Mouse (Mus musculus) midbrain, embryonic 10.5 days (tissue): ENCODE measurements around the gene Gpbp1l1. TPM values are rescaled to one million over a fixed set of nuclear protein-coding genes. Genes with fewer than 3 reads are reported as not detected.
A peak's percentile ranks its signal among the peaks of the same experiment; 100 is the strongest.

Source experiments
- DNase-seq: peaks from one replicate; pipeline ENCODE4 v3.0.0-alpha.2; 2017; ENCODE audit warnings: low spot score
- H3K27ac ChIP-seq: fragments of 300-500 bp; sonication (generic); replicated peaks from 2 replicates; pipeline ENCODE4 v1.5.1; 2016; ENCODE audit warnings: mild to moderate bottlenecking
- H3K27me3 ChIP-seq: fragments of 300-500 bp; sonication (generic); 2 replicates; pipeline ENCODE4 v1.6.1; 2016; ENCODE audit warnings: low read depth, mild to moderate bottlenecking; ENCODE audit not compliant: poor library complexity, severe bottlenecking
- H3K36me3 ChIP-seq: fragments of 300-500 bp; sonication (generic); 2 replicates; pipeline ENCODE4 v1.6.1; 2016; ENCODE audit warnings: mild to moderate bottlenecking, moderate library complexity
- H3K4me1 ChIP-seq: fragments of 300-500 bp; sonication (generic); 2 replicates; pipeline ENCODE4 v1.6.1; 2016
- H3K4me3 ChIP-seq: fragments of 300-500 bp; sonication (generic); 2 replicates; pipeline ENCODE4 v1.5.1; 2016; ENCODE audit warnings: mild to moderate bottlenecking, moderate library complexity
- H3K9me3 ChIP-seq: fragments of 300-500 bp; sonication (generic); replicated peaks from 2 replicates; pipeline ENCODE4 v1.6.1; 2016; ENCODE audit warnings: mild to moderate bottlenecking
- WGBS: fragments of 180-500 bp; shearing (Covaris S2); methylation state at CpG from one replicate; pipeline ENCODE4 v1.1.7; 2016; 5-methylcytosine and 5-hydroxymethylcytosine counted together
- polyA plus RNA-seq: library from polyadenylated mRNA; unstranded; fragments of >200 nt; fragmentation: Nextera tagmentation; extraction: Ambion mirVana; gene quantifications from 2 replicates; pipeline ENCODE4 v1.2.1, GENCODE M21; 2016

The Gpbp1l1 gene
- polyA plus RNA-seq, 1 experiment from 2014 or later = 26.8 TPM

DNA sequence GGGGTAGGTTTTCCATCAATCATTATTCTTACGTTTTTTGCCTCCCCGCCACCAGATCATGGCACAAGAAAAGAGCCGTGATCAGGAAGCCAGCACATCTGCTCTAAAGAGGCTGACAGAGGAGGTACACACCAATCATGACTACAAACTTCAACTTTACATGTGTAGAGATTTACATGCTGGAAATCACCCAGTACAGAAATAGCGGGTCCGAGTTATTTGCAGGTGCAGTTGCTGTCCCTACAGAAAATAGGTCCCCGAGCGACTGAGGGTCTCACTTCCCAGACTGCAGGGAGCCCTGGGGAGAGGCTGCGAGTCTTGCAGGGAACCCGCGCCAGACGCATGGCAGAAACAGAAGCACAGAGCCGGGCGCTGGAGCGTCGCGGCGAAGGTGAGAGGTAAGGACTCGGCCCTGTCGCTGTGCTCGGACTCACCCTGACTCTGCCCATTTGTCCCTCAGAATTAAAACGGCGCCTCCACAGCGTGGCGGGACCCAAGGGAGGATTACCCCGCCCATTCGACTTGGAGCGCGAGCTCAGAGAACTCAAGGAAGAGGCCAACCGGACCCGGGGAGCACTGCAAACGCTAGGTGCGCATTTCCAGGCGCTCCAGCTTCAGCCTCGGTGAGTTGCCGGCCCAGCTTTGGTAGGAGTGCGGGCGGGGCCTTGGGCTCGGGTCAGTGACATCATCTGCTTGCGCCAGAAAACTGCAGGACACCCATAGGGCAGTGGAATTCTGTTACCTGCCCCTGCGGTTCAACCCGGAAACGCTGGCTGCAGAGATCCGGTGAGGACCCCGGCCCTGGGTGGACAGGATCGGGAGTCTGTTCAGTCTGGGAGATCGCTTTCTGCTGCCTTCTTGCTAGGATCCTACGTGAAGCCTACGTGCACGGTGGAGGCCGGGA, 39.8 kb downstream of the Gpbp1l1 start:
- peak overlapping the region; percentile 73 for H3K27ac ChIP-seq
- H3K36me3 ChIP-seq = peaks cover 59% of the 10 kb centered on the region
- WGBS = under 1% methylated on average over 50 of the region's 50 CpGs
- peak; percentile 90 for DNase-seq
- H3K9me3 ChIP-seq = no peaks in the 10 kb centered on the region
- peak overlapping the region; percentile 72 for H3K4me3 ChIP-seq
- peaks cover 31% of the 10 kb centered on the region for H3K4me1 ChIP-seq
- H3K27me3 ChIP-seq = no peaks in the 10 kb centered on the region

DNA sequence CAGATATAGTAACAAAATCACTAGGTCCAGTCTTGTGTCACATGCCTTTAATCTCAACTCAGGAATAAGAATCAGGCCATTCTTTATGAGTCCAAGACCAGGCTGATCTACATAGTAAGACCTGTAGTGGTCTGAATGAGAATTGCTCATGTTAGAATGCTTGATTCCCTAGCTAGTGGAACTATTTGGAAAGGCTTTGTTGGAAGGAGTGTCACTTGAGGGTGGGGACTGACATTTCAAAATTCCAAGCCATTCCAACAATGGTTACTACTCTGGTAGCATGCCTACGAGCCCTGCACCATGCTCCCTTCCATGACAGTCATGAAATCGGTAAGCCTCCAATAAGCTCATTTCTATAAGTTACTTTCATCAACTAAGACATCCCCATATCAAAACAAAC, 55.2 kb downstream of the Gpbp1l1 start:
- no peak overlapping the region for H3K4me3 ChIP-seq
- no peaks in the 10 kb centered on the region for H3K4me1 ChIP-seq
- H3K9me3 ChIP-seq = no peaks in the 10 kb centered on the region
- no peaks in the 10 kb centered on the region for H3K27me3 ChIP-seq
- DNase-seq = no peak
- WGBS = 92% methylated on average over 2 of the region's 2 CpGs
- H3K36me3 ChIP-seq = peaks cover 100% of the 10 kb centered on the region
- no peak overlapping the region for H3K27ac ChIP-seq

- no peaks in the 10 kb centered on the region for H3K4me1 ChIP-seq
- WGBS = 98% methylated on average over 2 of the region's 2 CpGs
- no peak overlapping the region for H3K27ac ChIP-seq
- H3K36me3 ChIP-seq = peaks cover 100% of the 10 kb centered on the region
- no peaks in the 10 kb centered on the region for H3K9me3 ChIP-seq
- no peaks in the 10 kb centered on the region for H3K27me3 ChIP-seq
- no peak overlapping the region for H3K4me3 ChIP-seq
- no peak for DNase-seq
Measured at GRCm38 (mm10) chr4:116615237-116615636, 57.8 kb downstream of the Gpbp1l1 start.

GRCm38 (mm10) chr4:116624831-116625230, 67.4 kb downstream of the Gpbp1l1 start:
- H3K27ac ChIP-seq = no peak overlapping the region
- WGBS = 91% methylated on average over 4 of the region's 4 CpGs
- DNase-seq = no peak
- no peaks in the 10 kb centered on the region for H3K9me3 ChIP-seq
- peak overlapping the region; percentile 100 for H3K4me3 ChIP-seq
- H3K4me1 ChIP-seq = peaks cover 21% of the 10 kb centered on the region
- H3K27me3 ChIP-seq = no peaks in the 10 kb centered on the region
- peaks cover 57% of the 10 kb centered on the region for H3K36me3 ChIP-seq

DNA sequence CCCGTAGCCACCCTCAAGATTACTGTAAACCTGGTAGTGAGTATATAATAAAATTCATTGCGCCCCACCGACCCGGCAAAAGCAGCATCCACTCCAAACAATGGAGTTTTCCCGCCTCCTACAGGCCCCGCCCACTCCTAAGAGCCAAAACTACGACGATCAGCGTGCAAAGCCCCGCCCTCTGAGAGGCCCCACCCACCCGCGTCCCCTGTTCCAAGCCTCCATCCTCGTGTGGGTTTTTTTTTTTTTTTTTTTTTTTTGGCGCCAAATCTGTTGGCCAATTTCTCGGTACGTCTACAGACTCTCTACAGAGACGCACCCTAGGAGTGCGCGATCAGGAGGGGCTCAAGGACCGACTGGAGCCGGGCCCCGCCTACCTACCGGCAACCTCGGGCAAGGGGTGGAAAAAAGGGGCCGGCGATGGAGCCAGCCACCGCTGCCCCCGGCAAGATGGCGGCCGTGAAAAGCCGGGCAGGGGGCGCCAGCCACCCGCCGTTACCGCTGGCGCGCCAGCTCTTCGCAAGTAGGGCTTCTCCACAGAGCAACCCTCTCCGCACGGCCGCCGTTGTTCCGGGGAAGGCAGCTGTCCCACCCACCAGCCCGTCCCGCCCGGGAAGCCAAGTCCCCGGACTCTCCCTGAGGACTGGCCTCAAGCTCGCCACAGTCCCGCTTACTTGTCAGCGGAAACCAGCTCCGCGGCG, 69.3 kb downstream of the Gpbp1l1 start:
- Histone ChIP-seq H3K36me3 (peaks cover 46% of the 10 kb centered on the region), H3K27me3 (no peaks in the 10 kb centered on the region), H3K9me3 (no peaks in the 10 kb centered on the region), H3K4me3 (peak overlapping the region; percentile 100), H3K27ac (peak overlapping the region; percentile 99), H3K4me1 (peaks cover 21% of the 10 kb centered on the region)
- DNase-seq = peak; percentile 93
- WGBS = under 1% methylated on average over 53 of the region's 53 CpGs

- under 1% methylated on average over 13 of the region's 13 CpGs for WGBS
- Histone ChIP-seq H3K27me3 (no peaks in the 10 kb centered on the region), H3K9me3 (no peaks in the 10 kb centered on the region), H3K4me1 (peaks cover 21% of the 10 kb centered on the region), H3K36me3 (peaks cover 46% of the 10 kb centered on the region), H3K27ac (peak overlapping the region; percentile 99), H3K4me3 (peak overlapping the region; percentile 100)
- DNase-seq = peak; percentile 94
Measured at GRCm38 (mm10) chr4:116627359-116627716, 69.9 kb downstream of the Gpbp1l1 start.

DNA sequence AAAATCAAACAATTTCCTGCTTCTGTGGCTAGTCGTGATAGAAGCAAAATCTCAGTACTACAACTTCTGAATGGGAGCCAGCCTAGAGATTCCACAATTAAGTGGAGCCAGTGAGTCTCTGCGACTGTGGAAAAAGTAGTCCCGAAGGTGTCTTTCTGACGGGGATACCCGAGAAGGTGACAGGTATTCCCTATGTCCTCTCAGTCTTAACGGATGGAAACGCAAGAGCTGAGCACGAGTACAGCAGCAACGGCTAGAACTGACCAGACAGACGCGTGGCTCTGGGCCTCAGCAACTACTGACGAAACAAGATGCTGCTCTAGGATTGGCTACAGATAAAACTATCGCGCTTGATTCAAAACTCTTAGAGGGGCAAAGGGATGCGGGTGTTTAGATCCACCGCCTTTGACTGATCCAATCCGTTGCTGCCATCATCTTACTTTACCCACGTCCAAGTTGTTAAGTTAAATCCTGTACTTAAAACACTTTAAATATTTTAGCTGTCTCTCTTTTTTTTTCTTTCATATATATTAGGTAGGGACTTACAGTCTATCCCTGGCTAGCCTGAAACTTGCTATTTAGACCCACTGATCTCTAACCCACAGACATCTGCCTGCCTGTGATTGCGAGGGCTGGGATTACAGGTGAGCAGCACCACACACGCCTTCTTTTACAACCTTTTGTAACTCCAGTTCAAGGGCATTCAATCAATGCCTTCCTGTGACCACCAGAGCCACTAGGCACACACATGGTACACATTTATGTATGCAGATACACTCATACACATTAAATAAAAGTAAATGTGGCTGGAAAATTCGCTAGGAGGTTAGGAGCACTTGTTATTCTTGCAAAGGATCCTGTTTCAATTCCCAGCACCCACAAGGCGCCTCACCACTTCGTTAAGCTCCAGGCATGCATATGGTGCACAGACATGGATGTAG, 70.5 kb downstream of the Gpbp1l1 start, which contains the start of gene Nasp:
TSS of gene Nasp (minus strand) at position 220 of the 941 bp plus-strand sequence.
- DNase-seq = peak; percentile 83
- peaks cover 45% of the 10 kb centered on the region for H3K36me3 ChIP-seq
- H3K27me3 ChIP-seq = no peaks in the 10 kb centered on the region
- H3K4me3 ChIP-seq = peak within 1 kb of the TSS; percentile 100
- 8% methylated on average over 23 of the region's 23 CpGs for WGBS
- peak within 1 kb of the TSS; percentile 99 for H3K27ac ChIP-seq
- peaks cover 21% of the 10 kb centered on the region for H3K4me1 ChIP-seq
- H3K9me3 ChIP-seq = no peaks in the 10 kb centered on the region

- H3K36me3 ChIP-seq = peaks cover 90% of the 10 kb centered on the region
- no peak overlapping the region for H3K27ac ChIP-seq
Measured at GRCm38 (mm10) chr4:116635197-116635596, 77.7 kb downstream of the Gpbp1l1 start.

DNA sequence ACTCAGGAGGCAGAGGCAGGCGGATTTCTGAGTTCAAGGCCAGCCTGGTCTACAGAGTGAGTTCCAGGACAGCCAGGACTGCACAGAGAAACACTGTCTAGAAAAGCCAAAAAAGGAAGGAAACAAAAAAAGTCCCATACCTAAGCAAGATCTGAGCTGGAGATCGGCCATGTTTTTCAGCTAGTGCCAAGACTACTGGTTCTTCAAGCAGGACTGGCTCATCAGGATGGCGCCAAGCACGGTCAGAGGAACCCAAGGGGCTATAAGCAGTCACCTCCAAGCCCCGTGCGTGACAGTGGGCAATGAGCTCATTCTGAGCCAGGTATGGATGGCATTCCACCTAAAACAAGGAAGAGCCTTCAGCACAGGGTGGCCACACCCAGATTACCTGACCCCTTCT, 81.4 kb downstream of the Gpbp1l1 start:
- Histone ChIP-seq H3K9me3 (no peaks in the 10 kb centered on the region), H3K4me1 (no peaks in the 10 kb centered on the region), H3K36me3 (peaks cover 99% of the 10 kb centered on the region), H3K27me3 (no peaks in the 10 kb centered on the region), H3K27ac (no peak overlapping the region), H3K4me3 (no peak overlapping the region)
- DNase-seq = no peak
- WGBS = 96% methylated on average over 6 of the region's 6 CpGs

More at GRCm38 (mm10) chr4:116635197-116635596, 77.7 kb downstream of the Gpbp1l1 start:
- H3K4me1 ChIP-seq = no peaks in the 10 kb centered on the region
- DNase-seq = no peak
- no peak overlapping the region for H3K4me3 ChIP-seq
- H3K9me3 ChIP-seq = no peaks in the 10 kb centered on the region
- 100% methylated on average over 1 of the region's 1 CpGs for WGBS
- H3K27me3 ChIP-seq = no peaks in the 10 kb centered on the region

DNA sequence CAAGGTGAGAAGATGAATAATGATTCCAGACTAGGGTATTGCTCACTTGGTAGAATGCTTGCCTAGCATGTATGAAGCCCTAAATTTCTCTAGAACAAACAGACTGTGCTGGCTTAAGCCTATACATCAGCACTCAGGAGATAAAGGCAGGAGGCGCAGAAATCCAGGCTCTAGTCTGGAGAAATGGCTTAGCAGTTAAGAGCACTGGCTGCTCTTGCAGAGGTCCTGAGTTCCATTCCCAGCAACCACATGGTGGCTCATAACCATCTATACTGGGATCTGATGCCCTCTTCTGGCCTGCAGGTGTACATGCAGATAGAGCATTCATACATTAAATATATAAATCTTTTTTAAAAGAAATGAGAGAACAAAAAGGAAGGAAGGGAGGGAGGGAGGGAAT, 84.6 kb downstream of the Gpbp1l1 start:
- Histone ChIP-seq H3K36me3 (peaks cover 98% of the 10 kb centered on the region), H3K27ac (no peak overlapping the region), H3K9me3 (no peaks in the 10 kb centered on the region), H3K4me1 (peaks cover 7% of the 10 kb centered on the region), H3K27me3 (no peaks in the 10 kb centered on the region), H3K4me3 (no peak overlapping the region)
- DNase-seq = no peak
- WGBS = 89% methylated on average over 1 of the region's 1 CpGs
